Mouse (Mus musculus): ENCODE data around the gene Fbn1. TPM values are rescaled to one million over a fixed set of nuclear protein-coding genes. Genes with fewer than 3 reads are reported as not detected.
A peak's percentile ranks its signal among the peaks of the same experiment; 100 is the strongest.

The Fbn1 gene
- total and polyA plus RNA-seq, 3 experiments: 0.04 to 0.17 (median 0.09) TPM

GRCm38 (mm10) chr2:125514391-125514790 lies 6.6 kb upstream of the Fbn1 start:
- no peak overlapping the region for H3K4me3 ChIP-seq (replicated peaks in 1 of 3; ENCODE audit: low read depth in 2 of 3, low read length in 2 of 3, poor library complexity in 1 of 3)
- TF ChIP-seq MEF2A (IDR thresholded peaks at IDR 0.05; ENCODE audit: borderline replicate concordance, low read depth, low read length) (no peak), TBP (conservative IDR thresholded peaks at IDR 0.05; ENCODE audit: low read depth, low read length) (no peak), ELF1 (IDR thresholded peaks at IDR 0.05; ENCODE audit: low read depth, low read length) (no peak), UBTF (IDR thresholded peaks at IDR 0.05; ENCODE audit: low read depth, low read length) (no peak), CHD1 (IDR thresholded peaks at IDR 0.05; ENCODE audit: low read depth, low read length) (no peak), HCFC1 (IDR thresholded peaks at IDR 0.05; ENCODE audit: low read depth, low read length) (no peak), KAT2A (IDR thresholded peaks at IDR 0.05; ENCODE audit: insufficient replicate concordance, low read length) (no peak), EP300 (IDR thresholded peaks at IDR 0.05; ENCODE audit: low read length) (no peak), TCF12 (IDR thresholded peaks at IDR 0.05; ENCODE audit: low read depth, low read length) (no peak), ETS1 (conservative IDR thresholded peaks at IDR 0.05; ENCODE audit: low read depth, low read length) (no peak), ZNF384 (IDR thresholded peaks at IDR 0.05; ENCODE audit: low read depth, low read length) (no peak), SIN3A (IDR thresholded peaks at IDR 0.05; ENCODE audit: low read length) (no peak), RAD21 (IDR thresholded peaks at IDR 0.05; ENCODE audit: low read depth, low read length) (no peak), ZC3H11A (IDR thresholded peaks at IDR 0.05; ENCODE audit: low read depth, low read length) (no peak), CTCF (conservative IDR thresholded peaks at IDR 0.05 in 1 of 2, IDR thresholded peaks at IDR 0.05 in 1 of 2; ENCODE audit: low read depth in 2 of 2, low read length in 2 of 2) (no peak), CHD2 (IDR thresholded peaks at IDR 0.05; ENCODE audit: low read length) (no peak), JUN (IDR thresholded peaks at IDR 0.05; ENCODE audit: insufficient read depth, low read depth, low read length) (no peak)

DNA sequence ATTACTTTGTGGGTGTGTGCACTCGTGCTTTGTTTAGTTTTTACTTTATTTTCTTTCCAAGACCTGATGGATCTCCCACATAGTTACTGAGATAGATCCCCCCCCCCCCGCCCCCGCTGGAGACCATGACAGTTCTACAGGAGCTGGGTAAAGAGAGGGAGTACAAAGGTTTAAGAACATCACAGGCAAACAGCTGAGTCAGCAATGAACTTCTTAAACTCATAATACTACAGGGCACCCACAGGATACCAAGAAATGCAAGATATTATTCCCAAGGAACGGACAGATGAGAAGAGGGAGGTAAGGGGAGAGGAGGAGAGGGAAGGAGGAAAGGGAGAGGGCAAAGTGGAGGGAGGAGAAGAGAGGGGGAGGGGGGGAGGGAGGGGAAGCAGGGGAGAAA lies 4.8 kb upstream of the Fbn1 start:
- in situ Hi-C loops (cut with MboI; ENCODE audit: low pct_ligation_motif_present, low pct_unique_long_range_greater_than_20kb, low sequenced_read_pairs) (no loop called here), dilution Hi-C loops (cut with MboI; ENCODE audit: extremely low pct_ligation_motif_present, extremely low pct_unique_long_range_greater_than_20kb, low sequenced_read_pairs) (no loop called here)
- no peaks in the 10 kb centered on the region for H3K79me2 ChIP-seq (replicated peaks; ENCODE audit: control insufficient read depth, extremely low read depth, insufficient read depth, poor library complexity, severe bottlenecking)
- no peaks in the 10 kb centered on the region for H3K4me1 ChIP-seq (ENCODE audit: control insufficient read depth in 1 of 2, insufficient read depth in 2 of 2)
- TF ChIP-seq TBP (conservative IDR thresholded peaks at IDR 0.05; ENCODE audit: low read depth, low read length) (no peak), CHD2 (IDR thresholded peaks at IDR 0.05; ENCODE audit: low read length) (no peak), NRF1 (IDR thresholded peaks at IDR 0.05; ENCODE audit: low read depth, low read length) (no peak), ZMIZ1 (IDR thresholded peaks at IDR 0.05; ENCODE audit: low read depth, low read length) (no peak), MAFK (IDR thresholded peaks at IDR 0.05; ENCODE audit: insufficient replicate concordance, low read length) (peak; percentile 73), ELF1 (IDR thresholded peaks at IDR 0.05; ENCODE audit: low read depth, low read length) (no peak), JUN (IDR thresholded peaks at IDR 0.05; ENCODE audit: insufficient read depth, low read depth, low read length) (no peak)
- no peak overlapping the region for H3K4me2 ChIP-seq (ENCODE audit: insufficient read depth, low read depth, poor library complexity, severe bottlenecking)
- H3K27ac ChIP-seq (ENCODE audit: insufficient read depth, low read depth): no peak overlapping the region
- no peak overlapping the region for H3K9ac ChIP-seq (ENCODE audit: insufficient read depth, low read depth)
- H3K36me3 ChIP-seq (replicated peaks in 1 of 2; ENCODE audit: control insufficient read depth in 1 of 2, insufficient read depth in 1 of 2, low read length in 1 of 2): no peaks in the 10 kb centered on the region
- no peak for DNase-seq (ENCODE audit: extremely low read depth)
- H3K27me3 ChIP-seq (replicated peaks): no peaks in the 10 kb centered on the region
- H3K4me3 ChIP-seq (replicated peaks in 1 of 3; ENCODE audit: low read depth in 2 of 3, low read length in 2 of 3, poor library complexity in 1 of 3): no peak overlapping the region
- no peaks in the 10 kb centered on the region for H3K9me3 ChIP-seq (replicated peaks; ENCODE audit: low read length)

More at GRCm38 (mm10) chr2:125514391-125514790, 6.6 kb upstream of the Fbn1 start:
- dilution Hi-C loops (cut with MboI; ENCODE audit: extremely low pct_ligation_motif_present, extremely low pct_unique_long_range_greater_than_20kb, low sequenced_read_pairs): no loop called here
- in situ Hi-C loops (cut with MboI; ENCODE audit: low pct_ligation_motif_present, low pct_unique_long_range_greater_than_20kb, low sequenced_read_pairs): no loop called here
- no peak overlapping the region for H3K4me2 ChIP-seq (ENCODE audit: insufficient read depth, low read depth, poor library complexity, severe bottlenecking)
- no peak overlapping the region for H3K27ac ChIP-seq (ENCODE audit: insufficient read depth, low read depth)
- H3K36me3 ChIP-seq (replicated peaks in 1 of 2; ENCODE audit: control insufficient read depth in 1 of 2, insufficient read depth in 1 of 2, low read length in 1 of 2): no peaks in the 10 kb centered on the region
- DNase-seq (ENCODE audit: extremely low read depth): no peak
- no peaks in the 10 kb centered on the region for H3K4me1 ChIP-seq (ENCODE audit: control insufficient read depth in 1 of 2, insufficient read depth in 2 of 2)
- no peaks in the 10 kb centered on the region for H3K79me2 ChIP-seq (replicated peaks; ENCODE audit: control insufficient read depth, extremely low read depth, insufficient read depth, poor library complexity, severe bottlenecking)
- H3K9ac ChIP-seq (ENCODE audit: insufficient read depth, low read depth): no peak overlapping the region
- no peaks in the 10 kb centered on the region for H3K9me3 ChIP-seq (replicated peaks; ENCODE audit: low read length)
- H3K27me3 ChIP-seq (replicated peaks): no peaks in the 10 kb centered on the region
